Mouse (Mus musculus): Measurements from ENCODE around the gene Gda.

GRCm38 (mm10) chr19:21457461-21457860, 15.8 kb downstream of the Gda start:
- TF ChIP-seq CTCF (IDR thresholded peaks at IDR 0.05; ENCODE audit: control insufficient read depth, insufficient read depth, insufficient replicate concordance, low read depth, low read length) (no peak), POLR2A (IDR thresholded peaks at IDR 0.05; ENCODE audit: control insufficient read depth, low read depth, low read length) (no peak)

Measured in testis, adult 2 months (tissue).